Mouse (Mus musculus) cerebellum, adult 11-12 months (tissue): ENCODE data around the gene Hoxb8.

Source experiments
- DNase-seq: peaks from one replicate; pipeline ENCODE4 v3.0.0; 2022

Hoxb8 gene

DNA sequence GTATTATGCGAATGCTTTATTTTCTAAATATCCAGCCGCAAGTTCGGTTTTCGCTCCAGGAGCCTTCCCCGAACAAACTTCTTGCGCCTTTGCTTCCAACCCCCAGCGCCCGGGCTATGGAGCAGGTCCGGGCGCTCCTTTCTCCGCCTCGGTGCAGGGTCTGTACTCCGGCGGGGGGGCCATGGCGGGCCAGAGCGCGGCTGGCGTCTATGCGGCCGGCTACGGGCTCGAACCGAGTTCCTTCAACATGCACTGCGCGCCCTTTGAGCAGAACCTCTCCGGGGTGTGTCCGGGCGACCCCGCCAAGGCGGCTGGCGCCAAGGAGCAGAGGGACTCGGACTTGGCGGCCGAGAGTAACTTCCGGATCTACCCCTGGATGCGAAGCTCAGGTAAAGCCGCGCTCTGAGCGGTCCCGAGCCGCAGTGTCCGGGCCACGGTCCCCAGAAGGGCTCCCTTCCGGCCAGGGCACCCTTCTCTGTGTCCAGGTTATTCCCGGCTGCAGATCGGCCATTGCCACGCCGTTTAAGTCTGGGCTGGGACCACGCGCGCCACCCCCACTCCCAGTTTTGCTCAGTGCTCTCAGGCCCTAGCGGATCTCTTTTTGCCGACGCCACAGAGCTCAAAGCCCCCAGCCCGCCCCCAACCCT, 5.2 kb downstream of the Hoxb8 start:
- DNase-seq, result no peak

DNA sequence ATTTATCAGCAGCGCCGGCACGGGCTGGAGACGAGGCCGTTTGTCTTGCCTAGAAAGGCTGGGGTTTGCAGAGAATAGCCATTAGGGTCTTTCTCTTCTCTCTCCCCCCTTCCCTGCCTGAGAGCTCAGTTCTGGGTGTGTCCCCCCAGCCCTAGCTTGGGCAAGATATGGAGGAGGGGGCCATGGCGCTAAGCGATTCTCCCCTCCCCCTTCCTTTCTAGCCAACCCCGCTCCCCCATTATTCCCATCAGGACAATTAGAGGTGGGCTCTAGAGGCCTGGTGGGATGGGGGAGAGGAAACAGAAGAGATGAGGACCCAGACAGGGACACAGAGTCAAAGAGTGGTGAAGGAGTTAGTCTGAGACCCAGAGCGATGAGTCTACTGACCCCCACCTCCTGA, 5.7 kb downstream of the Hoxb8 start:
- no peak for DNase-seq

DNA sequence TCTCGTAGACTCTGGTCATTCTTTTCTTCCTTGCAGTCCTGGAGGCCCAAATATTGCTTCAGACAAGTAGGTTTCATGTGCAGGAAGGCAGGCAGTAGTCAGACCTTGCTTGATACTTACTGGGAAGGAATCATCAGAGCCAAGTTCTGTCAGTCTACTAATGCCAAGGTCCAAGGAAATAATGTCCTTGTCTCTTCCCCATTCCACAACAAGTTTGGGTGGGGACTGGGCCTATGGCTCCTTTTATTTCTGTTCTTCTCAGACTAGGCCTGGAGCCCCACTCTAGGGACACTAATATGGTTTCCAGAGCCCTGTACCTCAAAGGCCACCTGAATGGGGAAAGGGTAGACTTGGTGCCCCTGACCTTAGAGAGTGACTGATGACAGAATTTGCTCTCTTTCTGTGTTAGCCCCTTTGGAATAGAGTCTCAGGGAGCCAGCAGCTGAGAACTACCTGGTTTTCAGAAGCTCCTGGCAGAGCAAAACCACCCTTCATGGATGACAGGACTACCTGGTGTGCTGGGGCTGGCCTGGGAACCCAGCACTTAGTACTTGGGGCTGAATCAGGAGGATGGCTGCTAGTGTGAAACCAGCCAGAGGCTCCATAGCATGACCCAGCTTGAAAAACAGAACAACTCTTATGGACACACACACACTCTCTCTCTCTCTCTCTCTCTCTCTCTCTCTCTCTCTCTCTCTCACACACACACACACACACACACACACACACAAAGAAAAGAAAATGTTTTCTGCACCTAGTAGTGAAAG, 6.9 kb downstream of the Hoxb8 start:
- no peak for DNase-seq

DNA sequence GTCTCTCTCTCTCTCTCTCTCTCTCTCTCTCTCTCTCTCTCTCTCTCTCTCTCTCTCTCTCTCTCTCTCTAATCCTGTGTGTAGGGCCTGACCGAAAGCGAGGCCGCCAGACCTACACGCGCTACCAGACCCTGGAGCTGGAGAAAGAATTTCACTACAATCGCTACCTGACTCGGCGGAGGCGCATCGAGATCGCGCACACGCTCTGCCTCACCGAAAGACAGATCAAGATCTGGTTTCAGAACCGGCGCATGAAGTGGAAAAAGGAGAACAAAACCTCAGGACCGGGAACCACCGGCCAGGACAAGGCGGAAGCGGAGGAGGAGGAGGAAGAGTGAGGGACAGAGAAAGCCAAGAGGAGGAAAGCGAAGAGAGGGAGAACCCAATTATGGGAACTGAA, 7.6 kb downstream of the Hoxb8 start:
- DNase-seq, result no peak

- DNase-seq, result no peak
Observed at GRCm38 (mm10) chr11:96289837-96290236, 8.1 kb downstream of the Hoxb8 start.

GRCm38 (mm10) chr11:96290705-96291355, 9.1 kb downstream of the Hoxb8 start:
- no peak for DNase-seq

- no peak for DNase-seq
Observed at GRCm38 (mm10) chr11:96291681-96292564, 10.2 kb downstream of the Hoxb8 start, which contains the start of gene Hoxb6. TSS of gene Hoxb6 (plus strand) at chr11:96292476.

- no peak for DNase-seq
Observed at GRCm38 (mm10) chr11:96292565-96293301, 11.0 kb downstream of the Hoxb8 start.

DNA sequence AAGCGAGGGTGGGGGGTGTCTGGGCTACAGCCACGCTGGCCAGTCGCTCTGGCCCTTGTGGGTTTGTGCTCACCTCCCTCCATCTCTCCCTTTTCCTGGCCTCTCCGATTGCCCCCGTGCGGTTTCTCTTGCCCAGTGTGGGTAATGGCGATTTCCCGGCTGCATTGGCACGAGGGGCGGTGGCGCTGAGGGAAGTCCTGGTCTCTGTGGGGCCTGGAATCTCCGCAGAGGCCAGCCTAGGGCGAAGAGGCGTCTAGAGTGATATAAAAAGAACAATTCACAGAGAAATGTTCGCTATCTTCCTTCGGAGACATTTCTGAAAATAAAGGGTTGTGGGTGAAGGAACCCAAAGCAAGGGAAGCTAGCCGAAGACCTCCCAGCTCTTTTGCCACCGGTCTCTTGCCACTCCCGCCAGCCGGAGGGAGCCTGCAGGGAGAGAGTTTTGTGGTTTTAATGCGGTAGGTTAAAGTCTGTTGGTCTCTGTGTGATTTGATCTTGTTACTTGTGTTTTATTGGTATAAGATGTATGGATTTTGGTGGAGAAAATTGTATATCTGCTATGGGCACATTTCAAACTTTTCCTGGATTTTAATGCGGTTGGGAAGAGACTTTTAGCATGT, 11.7 kb downstream of the Hoxb8 start:
- no peak for DNase-seq

GRCm38 (mm10) chr11:96294245-96295091, 12.8 kb downstream of the Hoxb8 start:
- no peak for DNase-seq

DNA sequence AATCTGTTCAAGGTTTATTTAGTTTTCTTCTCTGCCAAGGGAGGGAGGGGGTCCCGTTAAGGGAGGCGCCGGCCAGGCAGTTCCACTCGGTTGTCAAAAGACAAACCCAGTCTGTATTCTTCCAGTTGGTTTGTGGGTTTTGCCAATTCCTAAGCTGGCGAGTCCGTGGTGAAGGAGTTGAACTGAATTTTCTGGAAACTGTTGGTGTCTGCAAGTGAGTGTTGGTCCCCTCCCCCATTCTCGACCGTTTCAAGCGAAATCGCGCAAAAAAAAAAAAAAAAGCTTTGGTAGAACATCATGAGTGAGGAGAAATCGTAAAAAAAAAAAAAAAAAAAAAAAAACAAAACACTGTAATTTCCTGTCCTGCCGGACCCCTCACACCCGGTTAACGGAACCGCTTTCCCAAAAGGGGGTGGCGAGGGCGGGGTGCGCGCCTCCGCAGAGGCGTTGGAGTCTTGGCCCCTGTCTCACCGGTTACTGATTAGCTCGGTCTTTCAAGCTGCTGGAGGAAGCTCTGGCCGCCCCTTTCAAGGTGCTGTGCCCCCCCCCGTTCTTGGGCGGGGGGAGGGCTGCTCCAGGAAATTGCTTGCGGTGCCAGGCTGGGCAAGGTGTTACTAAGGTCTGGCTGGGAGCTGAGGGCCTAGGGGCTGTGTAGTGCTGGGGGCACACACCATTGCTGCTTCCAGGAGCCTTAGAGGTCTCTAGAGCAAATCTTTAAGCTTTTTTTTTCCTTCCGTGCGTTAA, 13.6 kb downstream of the Hoxb8 start:
- DNase-seq, result no peak

- DNase-seq, result no peak
Observed at GRCm38 (mm10) chr11:96296997-96297396, 15.3 kb downstream of the Hoxb8 start.

DNA sequence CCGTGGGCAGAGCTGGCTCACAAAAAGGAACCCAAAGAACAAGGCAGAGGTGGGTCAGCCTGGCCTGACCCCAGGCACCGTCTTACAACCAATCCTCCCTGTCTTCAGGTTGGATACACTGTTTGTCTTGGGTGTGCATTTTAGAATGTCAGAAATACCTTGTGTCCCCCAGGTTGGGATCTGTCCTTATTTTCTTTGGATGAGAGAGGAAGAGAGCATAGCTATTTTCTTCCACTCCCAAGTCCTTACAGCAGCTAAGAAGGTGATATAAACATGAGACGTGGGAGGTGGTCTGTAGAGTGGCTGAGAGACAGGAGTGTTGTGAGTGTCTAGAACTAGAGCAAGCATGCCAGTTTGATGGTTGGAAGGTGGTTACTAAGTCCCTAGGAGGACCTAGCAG, 15.7 kb downstream of the Hoxb8 start:
- no peak for DNase-seq

GRCm38 (mm10) chr11:96297968-96298635, 16.4 kb downstream of the Hoxb8 start:
- DNase-seq, result no peak

GRCm38 (mm10) chr11:96298895-96299667, 17.4 kb downstream of the Hoxb8 start:
- no peak for DNase-seq

- DNase-seq, result no peak
Observed at GRCm38 (mm10) chr11:96299781-96300180, 18.1 kb downstream of the Hoxb8 start.

DNA sequence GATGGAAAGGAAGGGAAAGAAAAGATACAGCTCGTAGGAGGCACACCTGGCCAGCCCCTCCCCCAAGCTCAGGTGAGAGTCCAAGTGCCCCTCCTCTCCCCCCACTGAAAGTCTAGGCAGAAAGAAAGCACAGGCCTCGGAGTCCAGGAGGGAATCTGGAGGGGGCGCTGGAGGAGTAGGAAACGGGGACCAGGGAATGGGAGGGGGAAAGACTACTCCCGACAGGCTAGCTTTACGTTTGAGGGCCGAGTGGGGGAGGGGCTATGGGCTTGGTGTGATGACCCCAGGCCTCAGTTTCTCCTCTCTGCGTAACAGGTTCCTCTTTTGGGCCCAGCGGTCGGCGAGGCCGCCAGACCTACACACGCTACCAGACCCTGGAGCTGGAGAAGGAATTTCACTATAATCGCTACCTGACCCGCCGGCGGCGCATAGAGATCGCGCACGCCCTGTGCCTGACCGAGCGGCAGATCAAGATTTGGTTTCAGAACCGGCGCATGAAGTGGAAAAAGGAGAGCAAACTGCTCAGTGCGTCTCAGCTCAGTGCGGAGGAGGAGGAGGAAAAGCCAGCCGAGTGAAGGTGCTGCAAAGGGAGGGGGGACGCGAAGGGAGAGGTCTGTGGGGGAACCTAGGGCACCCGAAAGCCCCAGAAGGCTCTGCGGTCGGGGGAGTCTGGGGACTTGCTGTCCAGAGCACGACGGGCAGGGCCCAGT, 18.8 kb downstream of the Hoxb8 start:
- DNase-seq, result no peak

DNA sequence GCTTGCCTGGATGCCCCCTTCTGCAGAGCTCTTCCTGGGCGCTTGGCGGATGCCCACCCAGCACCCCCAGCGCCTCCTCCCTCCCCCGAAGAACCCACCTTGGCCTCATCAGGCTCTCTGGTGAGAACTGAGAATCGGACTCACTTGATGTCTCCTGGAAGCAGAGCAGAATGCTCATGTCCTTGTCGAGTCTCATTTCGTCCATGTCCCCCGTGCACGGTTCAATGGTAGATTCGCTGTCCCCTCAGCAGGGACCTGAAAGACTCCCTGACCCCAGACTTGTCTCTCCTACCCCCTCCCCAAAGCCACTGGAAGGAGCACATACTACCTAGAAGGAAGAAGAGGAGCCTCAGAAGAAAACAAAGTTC, 19.3 kb downstream of the Hoxb8 start:
- DNase-seq, result no peak
